Mouse (Mus musculus) E14TG2a.4 (cell line): Measurements from ENCODE around the gene Cxcl15.

Experiments
- CTCF ChIP-seq: conservative IDR thresholded peaks from 2 replicates; pipeline ENCODE4 v1.5.1; 2014; ENCODE audit warnings: low read length
- NANOG ChIP-seq: IDR thresholded peaks from 2 replicates; pipeline ENCODE4 v1.6.1; 2014; ENCODE audit warnings: borderline replicate concordance, low read length, mixed read lengths
- POU5F1 ChIP-seq: IDR thresholded peaks from 2 replicates; pipeline ENCODE4 v1.6.1; 2014; ENCODE audit warnings: low read length, borderline replicate concordance

DNA sequence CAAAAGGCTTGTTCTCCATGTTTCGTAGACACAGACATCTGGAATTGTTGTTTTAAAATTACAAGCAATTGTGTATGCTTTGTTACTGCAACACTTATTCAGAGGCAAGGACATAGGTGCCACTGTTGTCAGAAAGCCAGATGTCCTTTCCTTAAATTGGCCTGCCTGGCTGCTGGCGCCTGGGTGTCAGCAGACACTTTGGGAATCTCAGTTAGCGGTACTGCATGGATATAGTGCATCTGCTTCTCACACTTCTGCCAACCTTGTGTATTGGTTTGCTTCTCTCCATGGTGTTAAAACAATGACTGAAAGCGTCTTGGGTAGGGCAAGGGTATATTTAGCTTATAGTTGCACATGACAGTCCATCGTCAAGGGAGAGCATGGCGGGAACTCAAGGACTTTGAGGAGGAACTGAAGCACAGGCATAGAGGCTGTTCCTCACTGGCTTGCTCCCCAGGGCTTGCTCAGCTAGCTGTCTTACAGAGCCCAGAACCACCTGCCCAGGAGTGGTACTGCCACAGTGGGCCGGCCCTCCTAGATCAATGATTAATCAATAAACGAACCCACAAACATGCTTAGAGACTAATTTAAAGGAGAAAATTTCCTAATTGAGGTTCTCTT, 38.5 kb downstream of the Cxcl15 start:
- TF ChIP-seq CTCF (no peak), NANOG (no peak), POU5F1 (no peak)
